Mouse (Mus musculus) neutrophil, adult 5-6 weeks (primary cell): Measurements from ENCODE around the gene Epo. TPM values are rescaled to one million over a fixed set of nuclear protein-coding genes. Genes with fewer than 3 reads are reported as not detected.

ENCODE experiments used
- ATAC-seq: fragments of 151-379, 151-347 bp; 2 replicates; pipeline ENCODE4 v1.8.0; 2017; ENCODE audit warnings: mild to moderate bottlenecking, moderate TSS enrichment; ENCODE audit not compliant: insufficient number of reproducible peaks, poor library complexity, low FRiP score, severe bottlenecking; ENCODE audit errors: extremely low read depth
- total RNA-seq: library from RNA; stranded (forward); fragments of 200-1000 nt; gene quantifications from 2 replicates; pipeline ENCODE4 v1.2.3, GENCODE M21; 2017

The Epo gene
- total RNA-seq, 1 experiment from 2014 or later: not detected

DNA sequence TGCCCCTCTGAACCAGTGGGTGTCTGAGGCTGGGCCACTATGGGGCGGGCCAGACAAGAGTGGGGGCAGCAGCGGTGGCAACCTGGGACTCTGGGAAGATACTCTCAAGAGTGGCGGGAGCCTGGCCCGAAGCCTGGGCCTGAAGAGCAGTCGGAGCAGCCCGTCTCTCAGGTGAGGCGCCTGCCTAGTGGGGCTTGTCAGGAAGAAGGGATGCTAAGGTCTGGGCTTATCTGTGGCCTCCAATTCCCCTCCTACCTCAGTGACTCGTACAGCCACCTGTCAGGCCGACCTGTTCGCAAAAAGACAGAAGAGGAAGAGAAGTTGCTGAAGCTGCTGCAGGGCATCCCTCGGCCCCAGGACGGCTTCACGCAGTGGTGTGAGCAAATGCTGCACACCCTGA lies 8.4 kb downstream of the Epo start:
- ATAC-seq: no peak

DNA sequence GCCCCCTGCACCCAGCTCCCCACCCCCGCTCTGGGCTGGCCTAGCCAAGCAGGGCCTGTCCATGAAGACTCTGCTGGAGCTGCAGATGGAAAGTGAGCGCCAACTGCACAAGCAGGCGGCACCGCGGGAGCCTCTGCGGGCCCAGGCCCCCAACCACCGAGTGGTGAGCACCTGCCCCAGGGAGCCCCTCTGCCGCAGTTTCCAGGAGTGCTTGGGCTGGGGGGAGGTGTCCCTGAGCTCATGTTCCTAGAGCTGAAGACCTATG lies 8.9 kb downstream of the Epo start:
- no peak for ATAC-seq

DNA sequence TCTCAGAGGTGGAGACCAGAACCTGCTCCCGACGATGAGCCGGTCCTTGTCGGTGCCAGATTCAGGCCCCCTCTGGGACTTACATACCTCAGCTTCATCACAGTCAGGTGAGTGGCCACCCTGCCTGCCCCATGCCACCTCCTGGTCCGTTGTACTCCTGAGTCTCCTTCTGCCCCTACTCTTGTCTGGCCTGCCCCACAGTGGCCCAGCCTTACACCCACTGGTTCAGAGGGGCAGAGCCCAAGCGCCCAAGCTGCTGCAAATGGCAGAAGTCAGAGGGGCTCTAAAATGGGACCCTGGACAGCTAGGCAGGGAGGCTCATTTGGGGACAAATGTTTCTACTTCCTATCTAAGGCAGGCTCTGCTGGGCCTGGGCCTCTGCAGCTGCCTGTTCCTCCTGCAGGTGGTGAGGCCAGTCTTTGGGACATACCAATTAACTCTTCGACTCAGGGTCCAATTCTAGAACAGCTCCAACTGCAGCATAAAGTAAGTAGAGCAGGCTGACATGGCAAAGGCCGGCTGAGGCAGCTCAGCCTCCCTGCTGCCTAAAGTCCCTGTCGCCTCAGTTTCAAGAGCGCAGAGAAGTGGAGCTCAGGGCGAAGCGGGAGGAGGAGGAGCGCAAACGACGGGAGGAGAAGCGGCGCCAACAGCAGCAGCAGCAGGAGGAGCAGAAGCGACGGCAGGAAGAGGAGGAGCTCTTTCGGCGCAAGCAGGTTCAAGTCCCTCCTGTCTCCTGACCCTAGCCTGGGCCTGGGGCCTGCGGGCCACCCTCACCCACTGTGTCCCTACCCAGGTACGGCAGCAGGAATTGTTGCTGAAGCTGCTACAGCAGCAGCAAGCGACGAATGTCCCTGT lies 9.4 kb downstream of the Epo start:
- ATAC-seq: no peak

- no peak for ATAC-seq
These were observed 10.3 kb downstream of the Epo start for GRCm38 (mm10) chr5:137522711-137523110.

- no peak for ATAC-seq
These were observed 11.2 kb downstream of the Epo start for GRCm38 (mm10) chr5:137521861-137522260.

- no peak for ATAC-seq
These were observed 13.1 kb downstream of the Epo start for GRCm38 (mm10) chr5:137519691-137520550.

DNA sequence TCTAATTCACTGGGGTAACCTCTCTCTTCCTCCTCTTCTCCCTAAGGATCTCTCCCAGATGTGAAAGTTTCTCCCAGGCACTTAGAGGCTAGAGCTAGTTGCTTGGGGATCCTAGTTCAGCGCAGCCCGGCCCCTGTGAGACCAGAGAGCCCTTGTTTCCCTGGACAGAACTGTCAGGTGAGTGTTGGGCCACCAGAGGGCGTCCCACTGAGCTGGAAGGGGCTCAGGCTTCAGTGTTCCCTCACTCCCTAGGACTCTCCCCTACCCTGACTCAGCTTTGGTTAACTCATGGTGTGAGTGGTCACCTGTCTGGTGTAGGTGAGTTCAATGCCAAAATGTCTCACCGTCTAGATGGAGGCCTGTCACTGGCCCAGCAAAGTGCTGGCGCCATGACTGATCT lies 14.6 kb downstream of the Epo start, which contains the start of gene Gigyf1:
Gigyf1 (plus strand) TSS at position 113 of the 400 bp plus-strand sequence.
- ATAC-seq: peak; percentile 8; the same call in 1 of the 2 replicates

DNA sequence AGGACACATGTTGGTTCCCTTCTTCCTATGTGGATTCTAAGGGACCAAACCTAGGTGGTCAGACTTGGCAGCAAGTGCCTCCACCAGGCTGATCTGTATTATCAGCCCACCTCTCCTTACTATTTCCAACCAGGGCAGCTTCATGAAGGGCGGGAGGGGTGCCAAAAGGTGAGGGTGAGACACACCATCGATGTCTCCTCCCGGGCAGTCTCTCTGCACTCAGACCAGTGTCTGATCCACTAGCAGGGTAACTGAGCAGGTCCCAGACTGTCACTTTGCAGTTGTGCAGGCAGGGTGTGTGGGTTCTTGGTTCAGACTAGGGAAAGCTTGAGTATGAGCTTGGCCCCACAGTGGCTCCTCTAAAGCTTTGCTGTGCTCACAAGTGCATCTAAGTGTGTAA lies 18.2 kb downstream of the Epo start:
- ATAC-seq: no peak

DNA sequence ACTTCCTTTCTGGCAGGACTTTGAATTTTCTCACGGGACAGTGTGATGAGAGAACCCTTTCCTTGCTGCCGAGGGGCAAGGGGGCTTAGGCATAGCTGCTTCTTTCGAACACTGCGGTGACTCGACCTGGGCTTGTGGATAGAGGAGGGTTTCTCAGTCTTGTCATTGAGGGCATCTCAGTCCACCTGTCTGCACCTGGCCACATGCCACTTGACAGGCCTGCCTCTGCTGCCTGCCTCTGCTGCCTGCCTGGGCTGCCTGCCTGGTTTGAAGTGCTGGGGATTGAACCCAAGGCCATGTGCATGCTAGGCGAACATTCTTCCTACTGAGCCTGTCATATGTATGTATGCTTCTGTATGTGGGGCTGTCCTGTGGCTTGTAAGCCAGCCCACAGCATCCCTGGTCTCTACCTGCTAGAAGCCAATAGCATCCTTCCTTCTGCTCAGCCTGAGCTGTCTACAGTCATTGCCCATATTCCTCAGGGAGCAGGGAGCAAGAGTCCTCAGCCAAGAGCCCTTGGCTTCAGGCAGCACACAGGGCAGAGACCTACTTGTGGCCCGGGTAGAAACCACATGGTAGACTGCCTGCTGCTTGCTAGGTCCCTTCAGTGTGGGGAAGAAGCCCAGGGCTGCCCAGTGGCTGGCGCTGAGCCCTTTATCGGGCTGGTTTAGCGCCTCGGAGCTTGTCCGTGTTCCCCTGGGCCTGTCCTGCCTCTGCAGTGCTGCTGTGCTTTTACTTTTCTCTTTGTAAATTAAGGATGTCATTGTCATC lies 18.9 kb downstream of the Epo start:
- ATAC-seq: no peak

DNA sequence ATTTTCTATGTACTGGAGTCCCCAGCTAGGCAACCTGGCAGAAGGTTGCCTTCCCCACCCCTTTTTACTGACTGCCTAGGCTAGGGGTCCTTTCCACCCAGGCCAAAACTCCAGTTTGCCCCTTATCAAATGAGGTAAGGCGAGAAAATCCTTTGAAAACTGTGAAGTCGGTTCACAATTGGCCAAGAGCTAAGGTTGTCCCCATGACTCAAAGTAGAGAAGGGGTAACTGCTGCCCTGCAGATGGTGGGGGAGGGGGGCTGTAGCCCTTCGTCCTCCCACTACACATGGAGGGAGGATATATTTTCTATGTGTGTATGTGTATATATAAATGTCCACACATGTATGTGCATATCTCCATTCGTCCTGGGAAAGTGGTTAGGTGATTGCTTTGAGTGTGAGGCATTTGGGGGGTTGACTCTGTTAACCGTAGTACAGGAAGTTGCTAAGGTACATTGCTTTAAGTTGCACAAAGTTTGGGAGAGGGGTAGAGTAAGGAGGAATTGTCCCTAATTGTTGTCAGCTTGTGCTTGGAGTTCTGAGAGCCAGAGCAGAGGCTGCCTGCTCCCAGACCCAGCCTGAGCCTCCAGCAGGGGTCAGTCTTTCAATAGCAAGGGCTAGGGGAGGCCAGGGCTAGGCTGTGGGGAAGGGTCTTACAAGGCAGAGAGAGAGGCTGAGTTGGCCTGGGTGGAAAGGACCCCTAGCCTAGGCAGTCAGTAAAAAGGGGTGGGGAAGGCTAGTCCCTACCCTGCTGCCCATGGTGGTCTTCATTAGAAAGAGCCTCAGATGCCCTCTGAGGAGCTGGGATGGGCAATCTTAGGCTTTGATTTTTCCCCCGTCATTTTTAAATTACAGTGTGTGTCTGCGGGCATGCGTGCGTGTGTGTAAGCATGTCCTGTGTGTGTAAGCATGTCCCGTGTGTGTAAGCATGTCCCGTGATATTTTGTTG lies 19.9 kb downstream of the Epo start:
- no peak for ATAC-seq

GRCm38 (mm10) chr5:137511706-137512105 lies 21.3 kb downstream of the Epo start:
- ATAC-seq: no peak

DNA sequence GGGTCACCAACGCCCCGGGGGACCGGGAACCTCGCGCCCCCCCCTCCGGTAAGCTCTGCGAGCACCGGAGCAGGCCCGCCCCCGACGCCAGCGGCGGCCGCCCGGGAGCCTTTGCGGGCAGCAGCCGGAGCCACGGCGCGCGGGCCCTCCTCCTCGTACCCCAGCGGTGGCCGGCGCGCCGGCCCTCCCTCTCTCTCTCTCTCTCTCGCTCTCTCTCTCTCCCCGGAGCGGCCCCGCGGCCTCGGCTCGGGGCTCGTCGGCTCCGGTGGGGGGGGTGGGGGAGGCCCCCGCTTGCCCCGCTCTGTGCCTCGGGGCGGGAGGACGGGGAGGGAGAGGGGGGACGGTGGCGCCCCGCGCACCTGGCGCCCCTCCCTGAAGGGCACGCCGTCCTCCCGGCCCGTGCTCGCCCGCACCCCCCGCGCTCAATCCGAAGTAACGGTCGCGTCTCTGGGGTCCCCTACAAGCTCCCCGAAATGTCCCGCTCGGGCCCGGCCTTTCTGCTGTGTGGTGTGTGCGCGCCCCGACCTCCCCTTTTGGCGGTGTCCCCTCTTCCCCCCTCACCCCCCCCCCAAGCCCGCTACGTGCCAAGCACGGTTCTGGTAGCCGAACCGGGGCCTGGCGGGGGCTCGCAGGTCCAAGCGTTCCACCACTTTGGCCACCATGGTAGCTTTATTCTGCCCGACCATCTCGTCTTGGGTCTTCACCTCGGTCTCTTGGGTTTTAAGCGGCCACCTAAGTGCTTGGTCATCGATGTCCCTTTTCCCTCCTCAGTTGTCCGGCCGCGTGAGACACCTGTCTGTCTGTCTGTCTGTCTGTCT lies 22.3 kb downstream of the Epo start:
- no peak for ATAC-seq

GRCm38 (mm10) chr5:137510014-137510501 lies 23.0 kb downstream of the Epo start:
- peak; percentile 35; the same call in 1 of the 2 replicates for ATAC-seq

DNA sequence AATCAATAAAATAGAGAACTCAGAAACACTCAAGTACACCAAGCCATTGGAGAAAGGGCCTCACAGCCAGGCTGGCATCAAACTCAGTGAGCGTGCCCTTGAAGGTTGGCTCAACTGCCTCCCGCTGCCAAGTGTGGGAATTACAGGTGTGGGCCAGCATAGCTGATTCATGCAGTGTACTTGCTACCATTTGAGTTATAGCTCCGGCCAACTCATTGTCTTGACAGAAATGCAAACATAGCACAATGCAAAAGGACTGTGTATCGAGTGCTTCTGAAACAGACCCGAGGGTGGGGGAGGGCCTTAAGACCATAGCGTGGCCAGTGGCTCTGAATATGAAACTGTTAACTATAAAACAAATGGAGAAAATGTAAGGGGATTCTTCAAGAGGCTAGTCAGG lies 29.0 kb downstream of the Epo start:
- no peak for ATAC-seq

- ATAC-seq: peak; percentile 59
These were observed 30.4 kb downstream of the Epo start for GRCm38 (mm10) chr5:137502667-137503110.

- ATAC-seq: peak; percentile 88
These were observed 31.1 kb downstream of the Epo start, which contains the start of gene Pop7 for GRCm38 (mm10) chr5:137501709-137502666. Pop7 (minus strand) TSS chr5:137502518.
